Mouse (Mus musculus) natural killer cell, adult 2 months (primary cell): Measurements from ENCODE around the gene Dnajc28.
"Not testable (repeated sequence)": the region's sequence is repeated elsewhere in the genome, so short reads cannot be mapped to it uniquely, and the experiment has no call there.

Source experiments
- DNase-seq, 2 experiments: peaks; one replicate each; pipeline ENCODE4 v3.0.0; 2022; ENCODE audit warnings: low spot score in 2 of 2

Gene Dnajc28

GRCm38 (mm10) chr16:91618511-91619501, at the start of gene Dnajc28:
Gene Dnajc28, minus strand, starts transcription at chr16:91619026.
- peak; percentile 61 to 74 for DNase-seq

GRCm38 (mm10) chr16:91663795-91664194, 45.0 kb upstream of the Dnajc28 start:
- DNase-seq, result no peak

GRCm38 (mm10) chr16:91662336-91662735, 43.5 kb upstream of the Dnajc28 start:
- DNase-seq, result no peak

GRCm38 (mm10) chr16:91661397-91661796, 42.6 kb upstream of the Dnajc28 start:
- DNase-seq, result no peak

GRCm38 (mm10) chr16:91659798-91660197, 41.0 kb upstream of the Dnajc28 start:
- no peak for DNase-seq

- DNase-seq, result no peak
Measured at GRCm38 (mm10) chr16:91658471-91658870, 39.6 kb upstream of the Dnajc28 start.

GRCm38 (mm10) chr16:91657285-91657684, 38.5 kb upstream of the Dnajc28 start:
- no peak for DNase-seq

GRCm38 (mm10) chr16:91655285-91655684, 36.5 kb upstream of the Dnajc28 start:
- no peak for DNase-seq

GRCm38 (mm10) chr16:91652191-91652590, 33.4 kb upstream of the Dnajc28 start:
- no peak for DNase-seq

GRCm38 (mm10) chr16:91649781-91650180, 31.0 kb upstream of the Dnajc28 start:
- DNase-seq, result no peak

GRCm38 (mm10) chr16:91649246-91649645, 30.4 kb upstream of the Dnajc28 start:
- no peak for DNase-seq

- peak; percentile 55 to 61 for DNase-seq
Measured at GRCm38 (mm10) chr16:91648220-91648550, 29.4 kb upstream of the Dnajc28 start.

- peak; percentile 94 to 95 for DNase-seq
Measured at GRCm38 (mm10) chr16:91647461-91648219, 28.8 kb upstream of the Dnajc28 start, which contains the start of gene Son. Gene Son, plus strand, starts transcription at chr16:91647506.

- peak; percentile 88 to 90 for DNase-seq
Measured at GRCm38 (mm10) chr16:91646681-91647419, 28.0 kb upstream of the Dnajc28 start, which contains the start of gene Gart. Gene Gart, minus strand, starts transcription at chr16:91646952.

GRCm38 (mm10) chr16:91645995-91646602, 27.3 kb upstream of the Dnajc28 start:
- DNase-seq, result peak in 1 of 2 experiments; percentile 29

- not testable (repeated sequence) for DNase-seq
Measured at GRCm38 (mm10) chr16:91645420-91645819, 26.6 kb upstream of the Dnajc28 start.

GRCm38 (mm10) chr16:91644901-91645300, 26.1 kb upstream of the Dnajc28 start:
- DNase-seq, result no peak

GRCm38 (mm10) chr16:91640171-91640570, 21.3 kb upstream of the Dnajc28 start:
- DNase-seq, result no peak

- no peak for DNase-seq
Measured at GRCm38 (mm10) chr16:91639636-91640035, 20.8 kb upstream of the Dnajc28 start.

GRCm38 (mm10) chr16:91639161-91639560, 20.3 kb upstream of the Dnajc28 start:
- no peak for DNase-seq

GRCm38 (mm10) chr16:91633641-91634040, 14.8 kb upstream of the Dnajc28 start:
- no peak for DNase-seq
